ENCODE assay signal across 7 mouse cellular contexts in the genomic region with DNA sequence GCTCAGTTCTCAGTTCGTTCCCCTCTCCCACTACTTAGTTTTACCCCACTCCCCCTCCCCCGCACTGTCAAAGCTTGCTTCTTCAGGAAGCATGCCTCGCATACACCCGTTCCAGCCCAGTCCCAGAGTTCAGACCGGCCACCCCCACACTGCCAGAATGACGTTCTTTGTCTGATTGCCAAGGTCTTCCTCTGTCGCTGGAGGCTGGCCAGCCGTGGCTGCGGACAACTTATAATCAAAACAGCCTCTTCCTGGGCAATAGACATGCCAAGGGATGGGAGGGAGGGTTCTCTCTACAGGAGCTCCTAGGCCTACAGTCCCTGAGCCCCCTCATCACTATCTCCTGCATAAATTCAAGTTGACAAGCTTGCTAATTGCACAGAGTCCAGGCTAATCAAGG. TPM values are rescaled to one million over a fixed set of nuclear protein-coding genes. Genes with fewer than 3 reads are reported as not detected.
DNase-seq lines count a peak whose midpoint lies in the region; TF ChIP-seq lines count a peak whose summit lies in the region.

No protein-coding gene starts in this region.

- no peaks in the 10 kb centered on the region for H3K36me3 ChIP-seq in heart, embryonic 10.5 days

- H3K27me3 ChIP-seq in heart, embryonic 10.5 days (ENCODE audit: insufficient read depth, poor library complexity, severe bottlenecking): peaks cover 2% of the 10 kb centered on the region

- peaks cover 41% of the 10 kb centered on the region for H3K4me1 ChIP-seq in heart, embryonic 10.5 days

- no peak overlapping the region for H3K4me3 ChIP-seq in heart, embryonic 10.5 days
- no peak overlapping the region for H3K4me3 ChIP-seq in layer of hippocampus, adult 2 months

- no peak for TF ChIP-seq CTCF in layer of hippocampus, adult 2 months (conservative IDR thresholded peaks at IDR 0.05)

- H3K27ac ChIP-seq in heart, embryonic 10.5 days: peak overlapping the region; percentile 9; the same call in 1 of the 2 replicates
- no peak overlapping the region for H3K27ac ChIP-seq in layer of hippocampus, adult 2 months

- peak; percentile 73 for DNase-seq in NIH3T3 (ENCODE audit: low read depth)
- DNase-seq in adrenal gland, postnatal 4 days (ENCODE audit: low spot score in 2 of 2): peak; percentile 31 to 50
- DNase-seq in heart, embryonic 10.5 days (ENCODE audit: low spot score): peak; percentile 80
- DNase-seq in kidney, adult 9 months: peak; percentile 25
- peak; percentile 31 for DNase-seq in mesoderm, embryonic 11.5 days (ENCODE audit: low read depth, low spot score)
- no peak for DNase-seq in layer of hippocampus, adult 2 months (ENCODE audit: low spot score in 2 of 2)
- DNase-seq in natural killer cell, adult 2 months (ENCODE audit: low spot score in 2 of 2): no peak

- H3K9me3 ChIP-seq in heart, embryonic 10.5 days: no peaks in the 10 kb centered on the region

- WGBS in heart, embryonic 10.5 days: 22% methylated on average over 9 of the region's 9 CpGs

RNA-seq across cellular contexts. Expression of gene Mapre3, which starts 45.8 kb away (rescaled TPM):
- 10 to 100 TPM; 43.3 to 47.1 TPM for total RNA-seq in adrenal gland, postnatal 4 days (2021)
- 16.3 and 16.6 TPM in 2 replicates for polyA plus RNA-seq in heart, embryonic 10.5 days (2016; fragmentation: Nextera tagmentation; extraction: Ambion mirVana)
- 100 to 1,000 TPM; 231 to 237 TPM for total RNA-seq in layer of hippocampus, adult 2 months (2021)

RNA-seq across cellular contexts. Expression of gene Dpysl5, which starts 57.2 kb away (rescaled TPM):
- total RNA-seq in adrenal gland, postnatal 4 days (2021): 10 to 100 TPM; 10.8 to 16.0 TPM
- 4.0 and 5.6 TPM in 2 replicates for polyA plus RNA-seq in heart, embryonic 10.5 days (2016; fragmentation: Nextera tagmentation; extraction: Ambion mirVana)
- total RNA-seq in layer of hippocampus, adult 2 months (2021): 10 to 100 TPM; 30.1 to 30.7 TPM

Comparison
In these comparisons a context has a peak if more than half of its experiments do, and no peak if none do; other contexts are left out.
1. DNase-seq: peak in NIH3T3 (single experiment), adrenal gland, postnatal 4 days (2 of 2), heart, embryonic 10.5 days (single experiment), kidney, adult 9 months (single experiment) and mesoderm, embryonic 11.5 days (single experiment); none in layer of hippocampus, adult 2 months (0 of 2) and natural killer cell, adult 2 months (0 of 2).
2. RNA of gene Mapre3, which starts 45.8 kb away (total RNA-seq): 231 to 237 TPM in layer of hippocampus, adult 2 months; 43.3 to 47.1 TPM in adrenal gland, postnatal 4 days; every median in the first group is over 4 times any median in the second.